Mouse (Mus musculus) hindbrain, embryonic 14.5 days (tissue): ENCODE measurements at regions not wholly inside any gene's neighbourhood (a gene's known extent, or its start where the extent isn't known, plus 50 kb on each side); places are given as distances from the start of the nearest gene placed in this dataset.

Experiments
- ATAC-seq: fragments of 200-750 bp; cut with Nextera tagmentation; 2 replicates; pipeline ENCODE4 v1.8.0; 2017; ENCODE audit warnings: moderate number of reproducible peaks, mild to moderate bottlenecking, moderate TSS enrichment, moderate library complexity; ENCODE audit not compliant: low FRiP score
- DNase-seq: peaks from one replicate; pipeline ENCODE4 v3.0.0-alpha.2; 2015; ENCODE audit warnings: low spot score
- H3K27ac ChIP-seq: fragments of 300-500 bp; sonication (generic); 2 replicates; pipeline ENCODE4 v1.5.1; 2014; ENCODE audit warnings: mild to moderate bottlenecking, moderate library complexity
- H3K27me3 ChIP-seq: fragments of 300-500 bp; sonication (generic); 2 replicates; pipeline ENCODE4 v1.6.1; 2014; ENCODE audit warnings: mild to moderate bottlenecking, low read length, mixed read lengths; ENCODE audit not compliant: control insufficient read depth, insufficient read depth
- H3K36me3 ChIP-seq: fragments of 300-500 bp; sonication (generic); replicated peaks from 2 replicates; pipeline ENCODE4 v1.6.1; 2014; ENCODE audit not compliant: control insufficient read depth, insufficient read depth
- H3K4me1 ChIP-seq: fragments of 300-500 bp; sonication (generic); replicated peaks from 2 replicates; pipeline ENCODE4 v1.6.1; 2014; ENCODE audit warnings: antibody characterized with exemption, low read length, mixed read lengths; ENCODE audit not compliant: control insufficient read depth, insufficient read depth
- H3K4me2 ChIP-seq: fragments of 300-500 bp; sonication (generic); replicated peaks from 2 replicates; pipeline ENCODE4 v1.6.1; 2014; ENCODE audit warnings: mild to moderate bottlenecking, moderate library complexity
- H3K4me3 ChIP-seq: fragments of 300-500 bp; sonication (generic); replicated peaks from 2 replicates; pipeline ENCODE4 v1.5.1; 2014; ENCODE audit warnings: mild to moderate bottlenecking, low read length
- H3K9ac ChIP-seq: fragments of 300-500 bp; sonication (generic); 2 replicates; pipeline ENCODE4 v1.6.1; 2014
- H3K9me3 ChIP-seq: fragments of 300-500 bp; sonication (generic); 2 replicates; pipeline ENCODE4 v1.6.1; 2016; ENCODE audit warnings: low read length; ENCODE audit not compliant: control insufficient read depth
- WGBS: fragments of 180-500 bp; shearing (Covaris S2); extraction: QIAGEN DNeasy Blood & Tissue Kit; methylation state at CpG from one replicate; pipeline ENCODE4 v1.1.7; 2014; 5-methylcytosine and 5-hydroxymethylcytosine counted together

- Histone ChIP-seq H3K4me3 (no peak overlapping the region), H3K27ac (no peak overlapping the region), H3K36me3 (no peaks in the 10 kb centered on the region), H3K9ac (no peak overlapping the region), H3K4me1 (no peaks in the 10 kb centered on the region), H3K4me2 (no peak overlapping the region), H3K9me3 (no peaks in the 10 kb centered on the region), H3K27me3 (no peaks in the 10 kb centered on the region)
- ATAC-seq (no peak), DNase-seq (no peak)
- WGBS = 80% methylated on average over 8 of the region's 8 CpGs
Observed at GRCm38 (mm10) chr7:70649760-70650377, 283.3 kb upstream of the Nr2f2 start.

- WGBS = 81% methylated on average over 2 of the region's 2 CpGs
- no peak overlapping the region for H3K27ac ChIP-seq
- DNase-seq (no peak), ATAC-seq (no peak)
- H3K4me3 ChIP-seq = no peak overlapping the region
- H3K4me1 ChIP-seq = no peaks in the 10 kb centered on the region
- no peak overlapping the region for H3K4me2 ChIP-seq
- H3K27me3 ChIP-seq = no peaks in the 10 kb centered on the region
- no peaks in the 10 kb centered on the region for H3K36me3 ChIP-seq
- no peaks in the 10 kb centered on the region for H3K9me3 ChIP-seq
- no peak overlapping the region for H3K9ac ChIP-seq
Observed at GRCm38 (mm10) chr7:70646801-70647200, 280.3 kb upstream of the Nr2f2 start.

- no peaks in the 10 kb centered on the region for H3K9me3 ChIP-seq
- ATAC-seq (peak; percentile 77; the same call in 1 of the 2 replicates), DNase-seq (no peak)
- H3K27me3 ChIP-seq = no peaks in the 10 kb centered on the region
- no peak overlapping the region for H3K9ac ChIP-seq
- H3K4me2 ChIP-seq = no peak overlapping the region
- H3K27ac ChIP-seq = no peak overlapping the region
- no peak overlapping the region for H3K4me3 ChIP-seq
- no peaks in the 10 kb centered on the region for H3K36me3 ChIP-seq
- 45% methylated on average over 9 of the region's 9 CpGs for WGBS
- no peaks in the 10 kb centered on the region for H3K4me1 ChIP-seq
Observed at GRCm38 (mm10) chr7:70643694-70644301, 277.3 kb upstream of the Nr2f2 start.

GRCm38 (mm10) chr7:70643055-70643454 is 276.5 kb upstream of the Nr2f2 start:
- Histone ChIP-seq H3K36me3 (no peaks in the 10 kb centered on the region), H3K27me3 (no peaks in the 10 kb centered on the region), H3K4me3 (no peak overlapping the region), H3K9ac (no peak overlapping the region), H3K4me1 (no peaks in the 10 kb centered on the region), H3K27ac (no peak overlapping the region), H3K4me2 (no peak overlapping the region), H3K9me3 (no peaks in the 10 kb centered on the region)
- DNase-seq (no peak), ATAC-seq (no peak)
- 86% methylated on average over 1 of the region's 1 CpGs for WGBS

GRCm38 (mm10) chr7:70641217-70641616 is 274.7 kb upstream of the Nr2f2 start:
- DNase-seq (no peak), ATAC-seq (no peak)
- no peak overlapping the region for H3K9ac ChIP-seq
- H3K4me3 ChIP-seq = no peak overlapping the region
- H3K4me1 ChIP-seq = no peaks in the 10 kb centered on the region
- H3K27ac ChIP-seq = no peak overlapping the region
- 63% methylated on average over 11 of the region's 11 CpGs for WGBS
- H3K9me3 ChIP-seq = no peaks in the 10 kb centered on the region
- no peaks in the 10 kb centered on the region for H3K36me3 ChIP-seq
- no peak overlapping the region for H3K4me2 ChIP-seq
- H3K27me3 ChIP-seq = no peaks in the 10 kb centered on the region

- DNase-seq (no peak), ATAC-seq (no peak)
- H3K27me3 ChIP-seq = no peaks in the 10 kb centered on the region
- H3K36me3 ChIP-seq = no peaks in the 10 kb centered on the region
- no peaks in the 10 kb centered on the region for H3K4me1 ChIP-seq
- H3K9ac ChIP-seq = no peak overlapping the region
- no peak overlapping the region for H3K4me3 ChIP-seq
- no peak overlapping the region for H3K4me2 ChIP-seq
- WGBS = 80% methylated on average over 11 of the region's 11 CpGs
- no peak overlapping the region for H3K27ac ChIP-seq
- H3K9me3 ChIP-seq = no peaks in the 10 kb centered on the region
Observed at GRCm38 (mm10) chr7:70640574-70640973, 274.0 kb upstream of the Nr2f2 start.

GRCm38 (mm10) chr7:70638161-70638560 is 271.6 kb upstream of the Nr2f2 start:
- 62% methylated on average over 2 of the region's 2 CpGs for WGBS
- Histone ChIP-seq H3K36me3 (no peaks in the 10 kb centered on the region), H3K9ac (no peak overlapping the region), H3K27me3 (no peaks in the 10 kb centered on the region), H3K27ac (no peak overlapping the region), H3K4me2 (no peak overlapping the region), H3K9me3 (no peaks in the 10 kb centered on the region), H3K4me1 (no peaks in the 10 kb centered on the region), H3K4me3 (no peak overlapping the region)
- no peak for DNase-seq
- ATAC-seq = no peak

- Histone ChIP-seq H3K36me3 (no peaks in the 10 kb centered on the region), H3K4me1 (no peaks in the 10 kb centered on the region), H3K4me2 (no peak overlapping the region), H3K9ac (no peak overlapping the region), H3K9me3 (no peaks in the 10 kb centered on the region), H3K4me3 (no peak overlapping the region), H3K27me3 (no peaks in the 10 kb centered on the region), H3K27ac (no peak overlapping the region)
- DNase-seq (no peak), ATAC-seq (no peak)
- 48% methylated on average over 11 of the region's 11 CpGs for WGBS
Observed at GRCm38 (mm10) chr7:70634016-70634415, 267.5 kb upstream of the Nr2f2 start.

- no peak overlapping the region for H3K9ac ChIP-seq
- no peaks in the 10 kb centered on the region for H3K4me1 ChIP-seq
- WGBS = 12% methylated on average over 11 of the region's 11 CpGs
- no peaks in the 10 kb centered on the region for H3K27me3 ChIP-seq
- no peak overlapping the region for H3K4me3 ChIP-seq
- H3K4me2 ChIP-seq = 0 out of 2 replicates have a peak overlapping the region, but pooled peaks have one; percentile 11
- no peaks in the 10 kb centered on the region for H3K36me3 ChIP-seq
- no peak overlapping the region for H3K27ac ChIP-seq
- ATAC-seq = no peak
- DNase-seq = no peak
- no peaks in the 10 kb centered on the region for H3K9me3 ChIP-seq
Observed at GRCm38 (mm10) chr7:70633577-70633976, 267.0 kb upstream of the Nr2f2 start.
